Mouse (Mus musculus) midbrain, embryonic 10.5 days (tissue): ENCODE measurements around the gene Nxnl2. TPM values are rescaled to one million over a fixed set of nuclear protein-coding genes. Genes with fewer than 3 reads are reported as not detected.

Source experiments
- DNase-seq: peaks from one replicate; pipeline ENCODE4 v3.0.0-alpha.2; 2017; ENCODE audit warnings: low spot score
- H3K27ac ChIP-seq: fragments of 300-500 bp; sonication (generic); replicated peaks from 2 replicates; pipeline ENCODE4 v1.5.1; 2016; ENCODE audit warnings: mild to moderate bottlenecking
- H3K27me3 ChIP-seq: fragments of 300-500 bp; sonication (generic); 2 replicates; pipeline ENCODE4 v1.6.1; 2016; ENCODE audit warnings: low read depth, mild to moderate bottlenecking; ENCODE audit not compliant: poor library complexity, severe bottlenecking
- H3K36me3 ChIP-seq: fragments of 300-500 bp; sonication (generic); 2 replicates; pipeline ENCODE4 v1.6.1; 2016; ENCODE audit warnings: mild to moderate bottlenecking, moderate library complexity
- H3K4me1 ChIP-seq: fragments of 300-500 bp; sonication (generic); 2 replicates; pipeline ENCODE4 v1.6.1; 2016
- H3K4me3 ChIP-seq: fragments of 300-500 bp; sonication (generic); 2 replicates; pipeline ENCODE4 v1.5.1; 2016; ENCODE audit warnings: mild to moderate bottlenecking, moderate library complexity
- H3K9me3 ChIP-seq: fragments of 300-500 bp; sonication (generic); replicated peaks from 2 replicates; pipeline ENCODE4 v1.6.1; 2016; ENCODE audit warnings: mild to moderate bottlenecking
- WGBS: fragments of 180-500 bp; shearing (Covaris S2); methylation state at CpG from one replicate; pipeline ENCODE4 v1.1.7; 2016; 5-methylcytosine and 5-hydroxymethylcytosine counted together
- polyA plus RNA-seq: library from polyadenylated mRNA; unstranded; fragments of >200 nt; fragmentation: Nextera tagmentation; extraction: Ambion mirVana; gene quantifications from 2 replicates; pipeline ENCODE4 v1.2.1, GENCODE M21; 2016

The Nxnl2 gene
- 0.30 and 0.70 TPM in 2 replicates for polyA plus RNA-seq

- peaks cover 50% of the 10 kb centered on the region for H3K27me3 ChIP-seq
These were observed at the start of gene Nxnl2 for GRCm38 (mm10) chr13:51170691-51171680. TSS of gene Nxnl2 (plus strand) at chr13:51171022.

DNA sequence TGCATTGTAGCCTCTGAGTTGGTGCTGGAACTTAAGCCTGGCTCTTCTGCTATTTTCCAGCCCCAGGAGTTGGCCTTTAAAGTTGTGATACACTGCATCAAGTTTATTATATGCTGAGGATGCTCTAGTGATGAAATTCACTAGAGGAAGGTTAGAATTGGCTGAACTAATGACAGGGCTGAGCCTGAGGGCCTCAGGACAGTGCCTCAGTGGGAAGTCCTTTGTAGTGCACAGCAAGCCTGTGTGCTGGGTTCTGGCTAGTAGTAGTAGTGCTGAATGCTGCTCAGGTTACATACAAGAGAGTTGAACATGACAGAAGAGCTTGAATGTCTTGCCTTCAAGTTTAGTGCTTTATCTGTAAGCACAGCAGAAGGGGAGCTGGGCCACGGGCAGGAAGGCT, 48.9 kb upstream of the Nxnl2 start:
- H3K9me3 ChIP-seq: no peaks in the 10 kb centered on the region
- peaks cover 40% of the 10 kb centered on the region for H3K36me3 ChIP-seq
- no peak overlapping the region for H3K27ac ChIP-seq
- H3K4me1 ChIP-seq: peaks cover 48% of the 10 kb centered on the region
- H3K27me3 ChIP-seq: no peaks in the 10 kb centered on the region
- WGBS: 60% methylated on average over 1 of the region's 1 CpGs
- DNase-seq: no peak
- H3K4me3 ChIP-seq: no peak overlapping the region

More at GRCm38 (mm10) chr13:51170691-51171680, at the start of gene Nxnl2:
- Histone ChIP-seq H3K9me3 (no peaks in the 10 kb centered on the region), H3K4me3 (peak within 1 kb of the TSS; percentile 64), H3K36me3 (no peaks in the 10 kb centered on the region), H3K27ac (peak within 1 kb of the TSS; percentile 38; the same call in 1 of the 2 replicates), H3K4me1 (peaks cover 35% of the 10 kb centered on the region)
- DNase-seq: peak; percentile 56
- WGBS: under 1% methylated on average over 64 of the region's 64 CpGs

DNA sequence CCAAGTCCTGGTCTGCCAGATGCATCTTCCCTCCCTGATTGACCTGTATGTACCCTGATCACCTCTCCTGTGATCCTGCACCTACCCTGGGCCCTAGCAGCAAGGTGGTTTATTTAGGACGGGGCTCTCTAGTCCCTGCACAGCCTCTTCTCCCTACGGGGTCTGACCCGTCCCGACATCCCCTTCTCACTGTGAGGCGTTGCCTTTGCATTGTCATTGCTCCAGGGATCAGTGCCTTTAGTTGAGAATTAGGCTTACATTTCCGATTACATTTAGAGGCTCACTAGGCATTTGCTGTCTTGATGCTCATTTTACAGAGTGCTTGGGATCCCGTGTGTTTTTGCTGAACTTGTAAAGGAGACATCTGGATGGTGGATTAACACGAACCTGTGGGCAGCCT, 48.1 kb upstream of the Nxnl2 start:
- 83% methylated on average over 8 of the region's 8 CpGs for WGBS
- peaks cover 48% of the 10 kb centered on the region for H3K4me1 ChIP-seq

GRCm38 (mm10) chr13:51125357-51125756, 45.5 kb upstream of the Nxnl2 start:
- DNase-seq: no peak

More for the DNA sequence above, 48.1 kb upstream of the Nxnl2 start:
- H3K4me3 ChIP-seq: no peak overlapping the region
- H3K36me3 ChIP-seq: peaks cover 48% of the 10 kb centered on the region
- H3K27me3 ChIP-seq: no peaks in the 10 kb centered on the region
- DNase-seq: no peak
- no peaks in the 10 kb centered on the region for H3K9me3 ChIP-seq
- no peak overlapping the region for H3K27ac ChIP-seq

DNA sequence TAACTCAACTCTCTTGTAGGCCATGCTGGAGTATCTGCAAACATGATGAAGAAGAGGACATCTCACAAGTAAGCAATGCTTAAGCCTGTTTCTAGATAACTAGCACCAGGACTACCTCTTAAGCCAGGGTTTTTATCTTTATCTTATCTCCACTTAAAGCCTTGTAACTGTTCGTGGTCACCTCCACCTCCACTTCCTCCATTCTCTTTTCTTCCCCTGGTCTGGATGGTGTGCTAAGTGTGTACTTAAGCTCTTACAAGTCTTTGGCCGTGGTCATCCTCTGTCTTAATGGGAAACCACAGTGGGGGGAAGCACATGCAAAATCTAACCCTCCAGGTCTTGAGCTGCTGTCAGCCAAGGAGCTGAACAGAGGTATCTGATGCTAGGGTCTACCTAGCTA, 42.9 kb upstream of the Nxnl2 start:
- 0 out of 2 replicates have a peak, but pooled peaks cover 3% of the 10 kb centered on the region for H3K4me1 ChIP-seq
- H3K27ac ChIP-seq: no peak overlapping the region
- no peak for DNase-seq
- H3K27me3 ChIP-seq: no peaks in the 10 kb centered on the region
- WGBS: 89% methylated on average over 2 of the region's 2 CpGs
- no peaks in the 10 kb centered on the region for H3K9me3 ChIP-seq
- no peak overlapping the region for H3K4me3 ChIP-seq
- peaks cover 98% of the 10 kb centered on the region for H3K36me3 ChIP-seq

More at GRCm38 (mm10) chr13:51125357-51125756, 45.5 kb upstream of the Nxnl2 start:
- WGBS: 82% methylated on average over 8 of the region's 8 CpGs
- Histone ChIP-seq H3K4me3 (no peak overlapping the region), H3K9me3 (no peaks in the 10 kb centered on the region), H3K36me3 (peaks cover 74% of the 10 kb centered on the region), H3K4me1 (peaks cover 24% of the 10 kb centered on the region), H3K27ac (no peak overlapping the region), H3K27me3 (no peaks in the 10 kb centered on the region)

- no peaks in the 10 kb centered on the region for H3K9me3 ChIP-seq
- peaks cover 98% of the 10 kb centered on the region for H3K36me3 ChIP-seq
- H3K27me3 ChIP-seq: no peaks in the 10 kb centered on the region
- no peaks in the 10 kb centered on the region for H3K4me1 ChIP-seq
- no peak overlapping the region for H3K27ac ChIP-seq
- no peak overlapping the region for H3K4me3 ChIP-seq
- 92% methylated on average over 7 of the region's 7 CpGs for WGBS
- no peak for DNase-seq
These were observed 42.4 kb upstream of the Nxnl2 start for GRCm38 (mm10) chr13:51128417-51128816.

DNA sequence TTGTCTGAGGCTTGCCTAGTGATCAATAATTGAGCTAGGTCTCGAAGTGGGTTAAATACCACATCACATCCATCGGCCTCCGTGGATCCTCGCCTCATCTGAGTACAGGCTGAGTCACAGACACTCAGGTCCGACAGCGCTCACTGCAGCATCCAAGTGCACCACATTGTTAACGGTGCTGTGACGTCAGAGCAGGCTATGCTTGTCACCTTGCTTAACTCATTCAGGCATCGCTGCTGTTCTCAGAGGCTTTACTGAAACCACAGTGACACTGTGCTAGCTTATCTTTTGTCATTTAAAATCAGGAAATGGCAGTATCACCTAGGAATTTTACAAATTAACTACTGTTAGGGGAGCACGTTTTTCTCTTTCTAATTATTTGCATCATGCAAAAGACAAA, 39.6 kb upstream of the Nxnl2 start:
- Histone ChIP-seq H3K27ac (no peak overlapping the region), H3K27me3 (no peaks in the 10 kb centered on the region), H3K4me1 (no peaks in the 10 kb centered on the region), H3K4me3 (no peak overlapping the region), H3K9me3 (no peaks in the 10 kb centered on the region), H3K36me3 (peaks cover 90% of the 10 kb centered on the region)
- DNase-seq: no peak
- 89% methylated on average over 10 of the region's 10 CpGs for WGBS

- Histone ChIP-seq H3K36me3 (peaks cover 78% of the 10 kb centered on the region), H3K27ac (no peak overlapping the region), H3K4me1 (peaks cover 8% of the 10 kb centered on the region; the same call in 1 of the 2 replicates), H3K27me3 (no peaks in the 10 kb centered on the region), H3K9me3 (no peaks in the 10 kb centered on the region), H3K4me3 (no peak overlapping the region)
- no peak for DNase-seq
- 92% methylated on average over 4 of the region's 4 CpGs for WGBS
These were observed 34.5 kb upstream of the Nxnl2 start for GRCm38 (mm10) chr13:51136315-51136714.

- 73% methylated on average over 2 of the region's 2 CpGs for WGBS
- peaks cover 77% of the 10 kb centered on the region for H3K36me3 ChIP-seq
These were observed 33.7 kb upstream of the Nxnl2 start for GRCm38 (mm10) chr13:51136996-51137701.

DNA sequence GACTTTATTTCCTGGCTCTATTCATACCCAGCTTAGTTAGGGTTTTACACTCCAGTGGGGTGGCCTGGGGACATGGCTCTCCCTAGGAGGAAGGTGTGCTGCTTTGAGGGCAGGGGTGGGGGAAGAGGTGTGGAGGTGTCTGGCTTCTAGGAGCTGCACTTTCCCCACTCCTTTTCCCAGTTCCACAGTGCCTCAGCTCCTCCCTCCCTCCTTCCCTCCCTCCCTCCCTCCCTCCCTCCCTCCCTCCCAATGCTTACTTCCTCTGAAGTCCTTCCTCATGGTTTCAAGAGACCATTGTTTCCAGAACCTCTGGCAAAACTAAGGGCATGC, 33.2 kb upstream of the Nxnl2 start:
- Histone ChIP-seq H3K4me3 (no peak overlapping the region), H3K4me1 (peaks cover 8% of the 10 kb centered on the region; the same call in 1 of the 2 replicates), H3K9me3 (no peaks in the 10 kb centered on the region), H3K27ac (no peak overlapping the region), H3K27me3 (no peaks in the 10 kb centered on the region), H3K36me3 (peaks cover 76% of the 10 kb centered on the region)
- DNase-seq: no peak

More at GRCm38 (mm10) chr13:51136996-51137701, 33.7 kb upstream of the Nxnl2 start:
- no peak for DNase-seq
- Histone ChIP-seq H3K9me3 (no peaks in the 10 kb centered on the region), H3K4me3 (no peak overlapping the region), H3K27ac (no peak overlapping the region), H3K27me3 (no peaks in the 10 kb centered on the region), H3K4me1 (peaks cover 8% of the 10 kb centered on the region; the same call in 1 of the 2 replicates)

DNA sequence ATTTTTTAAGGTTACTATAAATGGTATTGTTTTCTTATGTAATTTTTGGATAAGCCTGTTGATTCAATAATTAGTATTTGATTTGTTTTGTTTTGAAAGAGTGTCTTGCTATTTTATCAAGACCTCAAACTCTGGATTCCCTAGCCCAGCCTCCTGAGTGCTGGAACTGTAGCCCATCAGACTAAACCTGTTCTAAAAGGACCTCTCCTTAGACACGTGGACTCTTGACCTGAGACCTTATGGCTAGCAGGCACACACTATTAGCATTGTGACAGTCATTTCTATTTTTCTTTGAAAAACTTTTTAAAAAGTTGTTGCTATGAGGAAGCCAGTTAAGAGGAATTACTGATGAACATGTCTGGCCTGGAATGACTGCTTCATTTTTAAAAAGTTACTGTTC, 23.7 kb upstream of the Nxnl2 start:
- Histone ChIP-seq H3K4me3 (no peak overlapping the region), H3K27me3 (no peaks in the 10 kb centered on the region), H3K27ac (no peak overlapping the region), H3K9me3 (no peaks in the 10 kb centered on the region), H3K36me3 (peaks cover 86% of the 10 kb centered on the region), H3K4me1 (no peaks in the 10 kb centered on the region)
- WGBS: 89% methylated on average over 1 of the region's 1 CpGs
- DNase-seq: no peak

DNA sequence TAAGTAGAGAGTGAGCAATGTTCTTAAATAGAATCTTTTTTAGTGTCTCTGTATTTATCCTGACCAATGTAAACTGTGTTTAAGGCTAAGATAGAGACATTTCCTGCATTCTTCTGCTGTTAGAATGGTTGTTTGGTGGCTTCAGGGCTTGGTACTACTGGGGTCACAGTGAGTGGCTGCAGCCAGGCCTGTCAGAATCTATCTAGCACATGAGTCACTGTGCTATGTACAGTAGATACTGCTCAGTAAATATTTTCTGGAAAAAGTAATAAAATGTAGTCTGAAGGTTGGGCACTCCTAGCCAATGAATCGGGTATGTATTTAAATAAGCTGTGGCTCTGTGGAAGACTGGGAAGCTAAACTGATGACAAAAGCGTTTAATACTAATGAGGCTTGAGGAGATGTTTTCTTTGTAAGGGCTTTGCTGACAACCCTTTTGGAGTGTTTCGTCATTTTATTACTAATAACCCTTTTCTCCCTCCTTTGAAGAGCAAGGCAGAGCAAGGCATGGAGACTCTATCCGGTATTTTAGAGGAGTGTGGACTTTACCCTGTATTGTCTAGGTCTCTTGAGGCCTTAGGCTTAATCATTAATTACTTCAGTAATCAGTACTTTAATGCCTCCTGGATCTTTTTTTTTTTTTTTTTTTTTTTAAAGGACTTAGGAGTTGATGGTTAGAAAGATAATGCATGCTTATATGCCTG, 17.7 kb upstream of the Nxnl2 start:
- Histone ChIP-seq H3K9me3 (no peaks in the 10 kb centered on the region), H3K36me3 (peaks cover 82% of the 10 kb centered on the region), H3K4me1 (no peaks in the 10 kb centered on the region), H3K27ac (no peak overlapping the region), H3K4me3 (no peak overlapping the region), H3K27me3 (no peaks in the 10 kb centered on the region)
- no peak for DNase-seq
- WGBS: 92% methylated on average over 4 of the region's 4 CpGs
